Mouse (Mus musculus): Measurements from ENCODE around the gene Ly6c2. TPM values are rescaled to one million over a fixed set of nuclear protein-coding genes. Genes with fewer than 3 reads are reported as not detected.
"Not testable (repeated sequence)": the region's sequence is repeated elsewhere in the genome, so short reads cannot be mapped to it uniquely, and the experiment has no call there.

Ly6c2 gene
- polyA plus RNA-seq (2015; fragmentation: Nextera tagmentation; extraction: Ambion mirVana), result 0.95 and 1.8 TPM in 2 replicates

DNA sequence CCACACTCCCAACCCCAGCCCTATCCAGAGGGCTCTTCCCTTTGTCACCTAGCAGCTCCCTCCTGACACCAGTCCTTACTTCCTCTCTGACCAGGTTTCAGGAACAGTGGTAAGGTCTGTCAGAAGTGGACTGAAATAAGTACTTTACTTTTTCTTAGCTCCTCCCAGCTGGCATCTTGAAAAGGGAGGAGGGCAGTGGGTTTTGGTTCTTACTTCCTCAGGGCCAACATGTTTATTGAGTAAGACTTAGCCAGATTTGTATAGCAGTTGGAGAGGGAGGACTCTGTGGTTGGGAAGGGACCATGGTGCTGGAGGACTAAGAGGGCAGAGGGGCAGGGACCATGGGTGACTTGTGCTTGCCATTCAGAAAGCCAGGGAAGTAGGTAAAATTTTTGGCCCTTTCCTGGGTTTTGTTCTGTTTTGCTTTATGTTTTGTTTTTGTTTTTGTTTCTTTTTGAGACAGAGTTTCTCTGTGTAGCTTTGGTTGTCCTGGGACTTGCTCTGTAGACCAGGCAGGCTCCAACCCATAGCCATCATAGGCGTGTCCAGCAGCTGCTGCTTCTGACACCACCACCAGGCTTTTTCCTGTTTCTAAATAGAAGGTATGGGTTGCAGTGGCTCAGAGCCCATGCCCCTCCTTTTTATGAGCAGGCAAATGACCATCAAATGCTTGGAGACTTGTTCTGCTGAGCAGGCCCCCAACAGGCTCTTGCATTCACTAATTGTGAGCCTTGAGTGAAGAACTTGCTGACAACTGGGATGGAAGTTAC lies at the start of gene Ly6c2:
TSS of gene Ly6c2 (minus strand) at position 110 of the 770 bp plus-strand sequence.
- not testable (repeated sequence) for H3K36me3 ChIP-seq (ENCODE audit: control insufficient read depth, insufficient read depth, low read length); H3K27me3 ChIP-seq (replicated peaks; ENCODE audit: control insufficient read depth, insufficient read depth, low read length); ATAC-seq; H3K9ac ChIP-seq (ENCODE audit: low read depth, low read length); H3K4me2 ChIP-seq (ENCODE audit: low read depth, low read length); H3K4me1 ChIP-seq (ENCODE audit: control insufficient read depth, insufficient read depth, low read length); H3K9me3 ChIP-seq (ENCODE audit: control insufficient read depth, low read length); H3K4me3 ChIP-seq (ENCODE audit: low read length); H3K27ac ChIP-seq (ENCODE audit: low read length)
- WGBS, result 90% methylated on average over 1 of the region's 1 CpGs

DNA sequence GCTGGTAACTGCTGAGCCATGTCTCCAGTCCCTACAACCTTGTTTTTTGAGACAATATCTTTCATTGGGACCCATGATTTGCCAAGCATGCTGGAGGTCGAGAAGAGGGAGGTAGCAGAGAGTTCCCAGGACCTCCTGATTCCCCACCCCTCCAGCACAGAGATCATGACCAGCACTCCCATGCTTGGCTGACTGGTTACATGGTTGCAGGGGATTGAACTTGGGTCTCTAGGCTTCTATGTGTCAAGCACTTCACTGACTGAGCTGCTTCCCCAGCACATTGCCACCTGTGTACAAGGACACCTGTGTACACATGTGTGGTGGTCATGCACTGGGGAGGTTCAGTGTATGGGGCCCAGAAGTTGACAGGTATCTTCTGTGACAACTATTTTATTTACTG lies 45.9 kb upstream of the Ly6c2 start:
- Histone ChIP-seq H3K36me3 (ENCODE audit: control insufficient read depth, insufficient read depth, low read length) (no peaks in the 10 kb centered on the region), H3K4me2 (ENCODE audit: low read depth, low read length) (no peak overlapping the region), H3K27me3 (replicated peaks; ENCODE audit: control insufficient read depth, insufficient read depth, low read length) (no peaks in the 10 kb centered on the region), H3K9me3 (ENCODE audit: control insufficient read depth, low read length) (no peaks in the 10 kb centered on the region), H3K9ac (ENCODE audit: low read depth, low read length) (no peak overlapping the region), H3K4me1 (ENCODE audit: control insufficient read depth, insufficient read depth, low read length) (no peaks in the 10 kb centered on the region), H3K4me3 (ENCODE audit: low read length) (no peak overlapping the region), H3K27ac (ENCODE audit: low read length) (no peak overlapping the region)
- WGBS, result 52% methylated on average over 1 of the region's 1 CpGs
- ATAC-seq, result no peak

- WGBS, result 80% methylated on average over 1 of the region's 1 CpGs
- no peaks in the 10 kb centered on the region for H3K36me3 ChIP-seq (ENCODE audit: control insufficient read depth, insufficient read depth, low read length)
- no peaks in the 10 kb centered on the region for H3K4me1 ChIP-seq (ENCODE audit: control insufficient read depth, insufficient read depth, low read length)
- H3K9me3 ChIP-seq (ENCODE audit: control insufficient read depth, low read length), result no peaks in the 10 kb centered on the region
- H3K4me3 ChIP-seq (ENCODE audit: low read length), result no peak within 1 kb of the TSS
- H3K27ac ChIP-seq (ENCODE audit: low read length), result no peak within 1 kb of the TSS
- no peak within 1 kb of the TSS for H3K4me2 ChIP-seq (ENCODE audit: low read depth, low read length)
- H3K27me3 ChIP-seq (replicated peaks; ENCODE audit: control insufficient read depth, insufficient read depth, low read length), result no peaks in the 10 kb centered on the region
- no peak for ATAC-seq
- no peak within 1 kb of the TSS for H3K9ac ChIP-seq (ENCODE audit: low read depth, low read length)
Measured at GRCm38 (mm10) chr15:75154940-75155339, 43.2 kb upstream of the Ly6c2 start, which contains the start of gene Ly6g. Gene Ly6g, plus strand, starts transcription at chr15:75155240.

GRCm38 (mm10) chr15:75153087-75153486 lies 41.3 kb upstream of the Ly6c2 start:
- no peaks in the 10 kb centered on the region for H3K4me1 ChIP-seq (ENCODE audit: control insufficient read depth, insufficient read depth, low read length)

DNA sequence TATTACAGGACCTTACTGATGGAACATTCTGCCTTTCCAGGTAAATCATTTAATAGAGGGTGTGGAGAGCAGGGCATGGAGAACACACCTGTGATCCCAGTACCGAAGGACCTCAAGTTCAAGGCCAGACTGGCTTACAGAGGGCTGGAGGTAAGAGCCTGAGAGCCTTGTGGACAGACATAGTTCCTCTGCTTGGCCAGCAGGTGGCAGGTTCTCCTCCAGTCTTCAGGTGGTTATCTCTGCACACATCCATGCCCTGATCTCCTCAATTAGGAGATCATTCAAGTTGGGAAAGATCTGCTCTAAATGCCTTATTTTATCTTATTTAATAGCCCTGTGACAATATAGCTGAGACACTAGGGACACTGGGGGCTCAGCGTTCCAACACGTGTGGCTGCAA lies 32.0 kb upstream of the Ly6c2 start:
- WGBS, result 58% methylated on average over 3 of the region's 3 CpGs
- Histone ChIP-seq H3K9me3 (ENCODE audit: control insufficient read depth, low read length) (no peaks in the 10 kb centered on the region), H3K4me3 (ENCODE audit: low read length) (no peak overlapping the region), H3K9ac (ENCODE audit: low read depth, low read length) (no peak overlapping the region), H3K4me2 (ENCODE audit: low read depth, low read length) (no peak overlapping the region), H3K27me3 (replicated peaks; ENCODE audit: control insufficient read depth, insufficient read depth, low read length) (no peaks in the 10 kb centered on the region), H3K4me1 (ENCODE audit: control insufficient read depth, insufficient read depth, low read length) (no peaks in the 10 kb centered on the region), H3K27ac (ENCODE audit: low read length) (no peak overlapping the region), H3K36me3 (ENCODE audit: control insufficient read depth, insufficient read depth, low read length) (no peaks in the 10 kb centered on the region)
- no peak for ATAC-seq

More at GRCm38 (mm10) chr15:75153087-75153486, 41.3 kb upstream of the Ly6c2 start:
- H3K27me3 ChIP-seq (replicated peaks; ENCODE audit: control insufficient read depth, insufficient read depth, low read length), result no peaks in the 10 kb centered on the region
- no peaks in the 10 kb centered on the region for H3K36me3 ChIP-seq (ENCODE audit: control insufficient read depth, insufficient read depth, low read length)
- H3K4me3 ChIP-seq (ENCODE audit: low read length), result no peak overlapping the region
- no peaks in the 10 kb centered on the region for H3K9me3 ChIP-seq (ENCODE audit: control insufficient read depth, low read length)
- ATAC-seq, result no peak
- no peak overlapping the region for H3K27ac ChIP-seq (ENCODE audit: low read length)
- no peak overlapping the region for H3K4me2 ChIP-seq (ENCODE audit: low read depth, low read length)
- H3K9ac ChIP-seq (ENCODE audit: low read depth, low read length), result no peak overlapping the region

DNA sequence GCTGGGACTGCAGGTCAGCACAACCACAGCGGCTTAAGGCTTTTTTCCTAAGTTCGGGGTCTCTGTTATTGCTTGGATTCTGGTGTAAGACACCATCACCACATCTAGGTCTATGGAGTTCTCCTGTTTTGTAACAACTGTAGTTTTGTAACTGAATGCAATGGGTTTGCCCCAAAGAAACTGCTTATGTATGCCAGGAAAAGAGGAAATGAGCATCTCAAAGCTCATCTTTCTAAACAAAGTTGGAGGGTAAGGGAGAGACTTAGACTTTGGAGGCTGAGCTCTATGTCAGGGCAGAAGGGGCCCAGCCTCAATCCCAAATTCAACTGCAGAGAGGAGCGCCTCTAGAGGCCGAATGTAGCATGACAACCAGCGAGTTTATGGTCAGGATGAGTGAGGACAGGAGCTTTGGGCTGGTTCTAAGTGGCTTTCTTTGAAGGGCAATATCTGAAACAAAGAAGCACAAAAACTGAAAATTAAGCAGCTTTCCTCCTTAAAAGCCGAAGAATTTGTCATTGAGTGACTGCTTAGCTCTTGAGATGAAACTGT lies 30.1 kb upstream of the Ly6c2 start:
- ATAC-seq; H3K9ac ChIP-seq (ENCODE audit: low read depth, low read length): not testable (repeated sequence)
- WGBS, result 49% methylated on average over 6 of the region's 6 CpGs

GRCm38 (mm10) chr15:75137739-75138138 lies 26.0 kb upstream of the Ly6c2 start:
- H3K27me3 ChIP-seq (replicated peaks; ENCODE audit: control insufficient read depth, insufficient read depth, low read length); H3K9me3 ChIP-seq (ENCODE audit: control insufficient read depth, low read length); H3K27ac ChIP-seq (ENCODE audit: low read length); ATAC-seq; H3K4me3 ChIP-seq (ENCODE audit: low read length); H3K36me3 ChIP-seq (ENCODE audit: control insufficient read depth, insufficient read depth, low read length); H3K9ac ChIP-seq (ENCODE audit: low read depth, low read length); H3K4me2 ChIP-seq (ENCODE audit: low read depth, low read length); H3K4me1 ChIP-seq (ENCODE audit: control insufficient read depth, insufficient read depth, low read length): not testable (repeated sequence)
- WGBS, result 72% methylated on average over 3 of the region's 3 CpGs

More for the DNA sequence above, 30.1 kb upstream of the Ly6c2 start:
- not testable (repeated sequence) for H3K27me3 ChIP-seq (replicated peaks; ENCODE audit: control insufficient read depth, insufficient read depth, low read length); H3K4me3 ChIP-seq (ENCODE audit: low read length); H3K4me1 ChIP-seq (ENCODE audit: control insufficient read depth, insufficient read depth, low read length); H3K27ac ChIP-seq (ENCODE audit: low read length); H3K9me3 ChIP-seq (ENCODE audit: control insufficient read depth, low read length); H3K36me3 ChIP-seq (ENCODE audit: control insufficient read depth, insufficient read depth, low read length); H3K4me2 ChIP-seq (ENCODE audit: low read depth, low read length)

- H3K9me3 ChIP-seq (ENCODE audit: control insufficient read depth, low read length); H3K4me3 ChIP-seq (ENCODE audit: low read length); H3K4me1 ChIP-seq (ENCODE audit: control insufficient read depth, insufficient read depth, low read length); H3K9ac ChIP-seq (ENCODE audit: low read depth, low read length); ATAC-seq; H3K36me3 ChIP-seq (ENCODE audit: control insufficient read depth, insufficient read depth, low read length); H3K27ac ChIP-seq (ENCODE audit: low read length); H3K4me2 ChIP-seq (ENCODE audit: low read depth, low read length); H3K27me3 ChIP-seq (replicated peaks; ENCODE audit: control insufficient read depth, insufficient read depth, low read length): not testable (repeated sequence)
- WGBS, result 93% methylated on average over 2 of the region's 2 CpGs
Measured at GRCm38 (mm10) chr15:75135090-75135783, 23.5 kb upstream of the Ly6c2 start.

- not testable (repeated sequence) for H3K4me2 ChIP-seq (ENCODE audit: low read depth, low read length); H3K36me3 ChIP-seq (ENCODE audit: control insufficient read depth, insufficient read depth, low read length); H3K9me3 ChIP-seq (ENCODE audit: control insufficient read depth, low read length); ATAC-seq; H3K9ac ChIP-seq (ENCODE audit: low read depth, low read length); H3K27me3 ChIP-seq (replicated peaks; ENCODE audit: control insufficient read depth, insufficient read depth, low read length); H3K4me1 ChIP-seq (ENCODE audit: control insufficient read depth, insufficient read depth, low read length); H3K4me3 ChIP-seq (ENCODE audit: low read length); H3K27ac ChIP-seq (ENCODE audit: low read length)
- 62% methylated on average over 2 of the region's 2 CpGs for WGBS
Measured at GRCm38 (mm10) chr15:75132346-75132745, 20.6 kb upstream of the Ly6c2 start.
